Mouse (Mus musculus) embryonic facial prominence, embryonic 11.5 days (tissue): ENCODE results near the gene Ppm1g. TPM values are rescaled to one million over a fixed set of nuclear protein-coding genes. Genes with fewer than 3 reads are reported as not detected.

Experiments used
- ATAC-seq: fragments of 200-750 bp; cut with Nextera tagmentation; replicated peaks from 2 replicates; pipeline ENCODE4 v1.8.0; 2017; ENCODE audit warnings: low read depth; ENCODE audit not compliant: insufficient number of reproducible peaks, low FRiP score, low TSS enrichment
- DNase-seq: peaks from one replicate; pipeline ENCODE4 v3.0.0-alpha.2; 2015; ENCODE audit warnings: low spot score
- H3K27ac ChIP-seq: fragments of 300-500 bp; sonication (generic); replicated peaks from 2 replicates; pipeline ENCODE4 v1.5.1; 2014; ENCODE audit warnings: mild to moderate bottlenecking, low read depth, low read length, control low read depth
- H3K27me3 ChIP-seq: fragments of 300-500 bp; sonication (generic); 2 replicates; pipeline ENCODE4 v1.6.1; 2014; ENCODE audit warnings: mild to moderate bottlenecking, low read length, moderate library complexity, mixed read lengths; ENCODE audit not compliant: control insufficient read depth, insufficient read depth
- H3K36me3 ChIP-seq: fragments of 300-500 bp; sonication (generic); replicated peaks from 2 replicates; pipeline ENCODE4 v1.6.1; 2014; ENCODE audit warnings: low read depth, mild to moderate bottlenecking, low read length, moderate library complexity, mixed read lengths; ENCODE audit not compliant: control insufficient read depth, insufficient read depth
- H3K4me1 ChIP-seq: fragments of 300-500 bp; sonication (generic); 2 replicates; pipeline ENCODE4 v1.6.1; 2014; ENCODE audit warnings: low read length, mixed read lengths; ENCODE audit not compliant: control insufficient read depth, insufficient read depth
- H3K4me2 ChIP-seq: fragments of 300-500 bp; sonication (generic); 2 replicates; pipeline ENCODE4 v1.6.1; 2014; ENCODE audit warnings: low read depth, mild to moderate bottlenecking, control low read depth, low read length, moderate library complexity
- H3K4me3 ChIP-seq: fragments of 300-500 bp; sonication (generic); 2 replicates; pipeline ENCODE4 v1.5.1; 2014; ENCODE audit warnings: low read depth, low read length, control low read depth
- H3K9ac ChIP-seq: fragments of 300-500 bp; sonication (generic); replicated peaks from 2 replicates; pipeline ENCODE4 v1.6.1; 2014; ENCODE audit warnings: mild to moderate bottlenecking, control low read depth, low read length
- H3K9me3 ChIP-seq: fragments of 300-500 bp; sonication (generic); replicated peaks from 2 replicates; pipeline ENCODE4 v1.6.1; 2016; ENCODE audit warnings: mild to moderate bottlenecking, low read length, inconsistent platforms, mixed read lengths; ENCODE audit not compliant: control insufficient read depth
- WGBS: fragments of 180-500 bp; shearing (Covaris S2); extraction: QIAGEN DNeasy Blood & Tissue Kit; methylation state at CpG from one replicate; pipeline ENCODE4 v1.1.7; 2014; 5-methylcytosine and 5-hydroxymethylcytosine counted together
- polyA plus RNA-seq: library from polyadenylated mRNA; unstranded; fragments of >200 nt; fragmentation: Nextera tagmentation; extraction: Ambion mirVana; gene quantifications from 2 replicates; pipeline ENCODE4 v1.2.1, GENCODE M21; 2014

The Ppm1g gene
- polyA plus RNA-seq, 1 experiment from 2014 or later: 142 TPM

DNA sequence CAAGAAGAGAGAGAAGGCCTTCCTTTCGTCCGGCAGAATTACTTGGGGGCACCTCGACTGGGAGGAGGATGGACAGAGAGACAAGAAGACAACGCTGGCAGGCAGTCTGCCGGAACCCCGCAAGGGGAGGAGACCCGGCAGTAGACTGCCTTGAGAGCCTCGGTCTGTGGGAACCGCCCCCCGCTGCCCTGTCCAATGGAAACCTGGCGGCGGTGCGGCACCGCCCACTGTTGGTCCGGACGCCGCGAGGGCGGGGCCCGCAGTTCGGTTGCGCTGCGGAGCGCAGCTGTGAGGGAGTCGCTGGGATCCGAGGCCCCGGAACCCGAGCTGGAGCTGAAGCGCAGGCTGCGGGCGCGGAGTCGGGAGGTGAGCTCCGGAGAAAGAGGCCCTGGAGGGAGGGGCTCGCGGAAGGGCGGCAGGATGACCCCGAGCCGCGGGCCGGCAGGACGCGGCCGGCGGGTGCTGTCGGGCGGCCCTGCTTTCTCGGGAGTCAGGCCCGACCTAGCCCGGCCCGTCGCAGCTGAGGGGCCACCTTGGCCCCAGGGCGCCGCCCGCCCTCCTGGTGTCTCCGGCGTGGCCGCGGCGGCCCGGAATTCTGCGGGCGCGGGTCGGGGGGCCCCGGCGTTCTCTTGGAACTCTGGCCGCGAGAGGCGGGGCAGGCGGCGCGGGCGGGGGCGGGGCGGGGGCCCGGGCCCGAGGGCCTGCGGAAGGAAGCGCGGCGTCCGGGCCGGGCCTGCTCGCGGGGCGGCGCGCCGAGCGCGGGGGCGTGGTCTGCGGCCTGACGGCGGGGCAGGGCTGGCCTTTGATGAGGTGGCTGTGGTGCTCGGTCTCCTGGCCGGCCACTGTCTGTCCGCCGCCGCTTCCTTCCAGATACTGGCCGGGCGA, 20.4 kb upstream of the Ppm1g start, which contains the start of the genes Nrbp1 and Gm9970:
Gene Nrbp1 (plus strand): TSS at position 228 of the 885 bp plus-strand sequence.
Gene Gm9970 (minus strand): TSS at position 596 of the 885 bp plus-strand sequence.
- Histone ChIP-seq H3K4me2 (peak within 1 kb of the TSS; percentile 71), H3K27me3 (no peaks in the 10 kb centered on the region), H3K9me3 (no peaks in the 10 kb centered on the region), H3K36me3 (peaks cover 2% of the 10 kb centered on the region; the same call in 1 of the 2 replicates), H3K27ac (peak within 1 kb of the TSS; percentile 96), H3K9ac (peak within 1 kb of the TSS; percentile 94), H3K4me3 (peak within 1 kb of the TSS; percentile 93), H3K4me1 (no peaks in the 10 kb centered on the region)
- ATAC-seq (peak; percentile 97), DNase-seq (peak; percentile 97)
- WGBS: under 1% methylated on average over 64 of the region's 103 CpGs

DNA sequence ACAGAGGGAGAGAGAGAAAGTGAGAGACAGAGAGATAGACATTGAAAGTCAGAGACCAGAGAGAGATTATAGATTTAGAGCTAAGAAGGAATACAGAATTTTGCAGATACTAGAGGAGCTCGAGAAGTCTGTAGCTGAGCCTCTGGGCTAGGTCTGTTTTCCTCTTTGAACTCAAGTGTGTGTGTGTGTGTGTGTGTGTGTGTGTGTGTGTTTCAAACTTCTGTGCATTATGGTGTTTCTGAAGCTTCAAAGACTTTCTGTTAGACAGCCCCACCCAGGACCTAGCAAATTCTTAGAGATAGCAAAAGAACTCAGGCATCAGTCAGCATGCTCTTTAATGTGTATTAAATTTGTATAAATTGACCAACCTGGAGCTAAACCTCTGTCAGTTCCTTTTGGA, 6.2 kb upstream of the Ppm1g start:
- DNase-seq: no peak
- 65% methylated on average over 1 of the region's 1 CpGs for WGBS
- no peaks in the 10 kb centered on the region for H3K4me1 ChIP-seq
- H3K36me3 ChIP-seq: no peaks in the 10 kb centered on the region
- ATAC-seq: no peak
- H3K27ac ChIP-seq: no peak overlapping the region
- no peaks in the 10 kb centered on the region for H3K9me3 ChIP-seq
- H3K4me3 ChIP-seq: no peak overlapping the region
- H3K4me2 ChIP-seq: no peak overlapping the region
- no peak overlapping the region for H3K9ac ChIP-seq
- no peaks in the 10 kb centered on the region for H3K27me3 ChIP-seq

DNA sequence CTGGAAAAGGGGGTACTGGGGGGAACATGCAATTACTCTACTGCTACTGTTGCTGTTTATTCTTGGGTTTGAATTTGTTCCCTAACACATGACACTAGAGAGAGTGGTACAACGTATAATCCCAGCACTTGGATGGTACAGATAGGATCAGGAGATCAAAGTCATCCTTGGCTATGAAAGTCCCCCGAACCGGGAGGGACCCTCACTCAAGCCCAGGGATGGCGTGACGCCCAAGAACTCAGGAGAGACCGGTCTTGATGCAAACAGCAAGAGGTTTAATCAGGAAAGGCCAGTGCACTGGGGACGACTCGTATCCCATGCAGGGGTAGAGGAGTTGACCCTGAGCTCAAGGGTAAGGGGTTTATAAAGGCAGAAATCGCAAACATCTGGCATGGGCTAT, 2.2 kb upstream of the Ppm1g start:
- no peaks in the 10 kb centered on the region for H3K4me1 ChIP-seq
- H3K4me3 ChIP-seq: no peak overlapping the region
- no peaks in the 10 kb centered on the region for H3K36me3 ChIP-seq
- WGBS: 91% methylated on average over 9 of the region's 9 CpGs
- H3K9ac ChIP-seq: no peak overlapping the region
- no peak for ATAC-seq
- no peak overlapping the region for H3K4me2 ChIP-seq
- H3K9me3 ChIP-seq: no peaks in the 10 kb centered on the region
- H3K27ac ChIP-seq: no peak overlapping the region
- DNase-seq: no peak
- H3K27me3 ChIP-seq: no peaks in the 10 kb centered on the region

DNA sequence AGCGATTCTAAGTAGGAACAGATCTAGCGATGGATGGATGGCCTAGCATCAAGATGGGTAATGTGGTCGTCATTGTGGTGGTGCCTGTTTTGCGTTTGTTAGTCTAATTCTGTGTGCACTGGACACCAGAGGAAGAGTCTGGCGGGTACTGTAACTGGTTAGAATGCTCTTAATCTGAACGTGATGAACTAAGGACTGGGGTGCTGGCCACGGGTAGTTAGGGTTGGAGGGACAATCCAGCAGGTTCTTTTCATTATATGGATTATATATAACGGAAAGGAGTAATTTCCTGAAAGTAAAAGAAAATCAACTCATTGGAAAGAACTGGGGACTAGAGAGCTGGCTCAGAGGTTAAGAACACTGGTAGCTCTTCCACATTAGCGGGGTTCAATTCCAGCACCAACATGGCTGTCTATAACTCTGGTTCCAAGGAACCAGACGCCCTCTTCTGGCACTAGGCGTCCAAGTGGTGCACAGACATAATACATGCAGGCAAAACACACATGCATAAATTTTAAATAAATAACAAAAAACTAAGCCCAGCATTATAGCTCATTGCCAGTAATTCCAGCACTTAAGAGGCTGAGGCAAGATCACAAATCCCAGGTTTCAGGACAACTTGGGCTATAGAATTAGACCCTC, 938 bp upstream of the Ppm1g start:
- peak overlapping the region; percentile 81 for H3K4me3 ChIP-seq
- WGBS: 10% methylated on average over 11 of the region's 11 CpGs
- peak overlapping the region; percentile 90 for H3K9ac ChIP-seq
- peak overlapping the region; percentile 68 for H3K4me2 ChIP-seq
- no peaks in the 10 kb centered on the region for H3K9me3 ChIP-seq
- H3K4me1 ChIP-seq: no peaks in the 10 kb centered on the region
- peak overlapping the region; percentile 91 for H3K27ac ChIP-seq
- DNase-seq: peak; percentile 77
- H3K27me3 ChIP-seq: no peaks in the 10 kb centered on the region
- no peaks in the 10 kb centered on the region for H3K36me3 ChIP-seq
- ATAC-seq: no peak

DNA sequence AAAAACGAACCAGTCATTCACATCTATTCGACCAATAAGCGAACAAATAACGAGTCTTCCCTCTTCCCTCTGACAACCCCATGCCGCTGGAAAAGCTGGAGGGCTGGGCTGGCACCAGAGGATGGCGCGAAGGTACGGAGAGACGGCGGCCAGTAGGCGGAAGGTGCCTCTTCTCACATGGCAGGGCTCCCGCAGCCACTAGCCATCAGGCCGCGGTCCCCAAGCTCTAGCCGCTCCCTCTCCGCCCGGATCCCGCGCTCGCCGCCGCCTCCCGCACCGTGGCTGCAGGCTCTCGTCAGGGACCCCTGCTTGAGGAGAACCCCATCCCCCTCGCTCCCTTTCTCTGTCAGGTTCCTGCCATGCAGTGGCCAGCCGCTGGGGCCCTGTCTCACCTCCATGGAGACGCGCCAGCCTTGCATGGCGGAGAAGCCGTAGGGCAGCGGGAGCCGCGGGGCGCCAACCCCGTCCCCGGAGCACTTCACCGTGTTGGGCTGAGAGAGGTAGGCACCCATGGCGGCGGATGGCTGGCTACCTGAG, 508 bp downstream of the Ppm1g start:
- Histone ChIP-seq H3K27me3 (no peaks in the 10 kb centered on the region), H3K4me1 (no peaks in the 10 kb centered on the region), H3K9ac (peak overlapping the region; percentile 90), H3K4me2 (peak overlapping the region; percentile 68), H3K9me3 (no peaks in the 10 kb centered on the region), H3K36me3 (no peaks in the 10 kb centered on the region), H3K4me3 (peak overlapping the region; percentile 81), H3K27ac (peak overlapping the region; percentile 91)
- ATAC-seq: peak; percentile 83
- WGBS: under 1% methylated on average over 38 of the region's 40 CpGs
- peak; percentile 55 for DNase-seq

DNA sequence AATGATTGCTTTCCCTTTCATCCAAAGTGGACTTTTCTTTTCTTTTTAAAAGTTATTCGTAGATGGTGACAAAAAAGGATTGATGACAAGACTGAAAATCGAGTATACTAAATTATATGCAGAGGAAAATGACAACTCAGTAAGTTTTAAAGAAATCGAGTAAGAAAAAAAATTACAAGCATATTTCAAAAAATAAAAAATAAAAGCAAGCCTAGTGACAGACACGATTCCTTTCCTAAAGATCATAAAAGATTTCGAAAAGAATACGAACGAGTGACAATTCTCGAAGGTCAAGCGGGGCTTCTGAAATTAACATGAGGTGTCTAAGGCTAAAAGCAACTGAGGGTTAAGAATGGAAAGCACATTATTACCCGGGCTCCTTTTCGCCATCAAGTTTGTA, 1.0 kb downstream of the Ppm1g start:
- WGBS: 2% methylated on average over 11 of the region's 11 CpGs
- Histone ChIP-seq H3K4me3 (peak overlapping the region; percentile 81), H3K27ac (no peak overlapping the region)

DNA sequence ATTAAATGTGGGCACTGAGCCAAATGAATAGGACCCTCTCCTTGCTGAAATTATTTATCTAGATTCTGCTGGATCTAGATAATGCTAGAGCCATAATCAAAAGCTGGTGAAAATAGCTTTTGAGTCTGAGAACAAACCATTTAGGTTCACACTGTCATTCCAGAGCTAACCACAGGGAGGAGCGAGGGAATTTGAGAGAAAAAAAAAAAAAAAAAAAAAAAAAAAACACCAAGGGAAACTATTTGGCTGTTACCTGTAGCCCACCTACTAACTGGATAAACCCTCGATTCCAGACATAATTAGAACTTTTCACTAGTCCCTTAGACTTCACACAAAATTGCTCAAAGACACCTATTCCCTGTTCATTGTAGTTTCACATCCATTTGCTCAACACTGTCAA, 1.4 kb downstream of the Ppm1g start:
- H3K36me3 ChIP-seq: no peaks in the 10 kb centered on the region
- no peak overlapping the region for H3K27ac ChIP-seq
- peak overlapping the region; percentile 81 for H3K4me3 ChIP-seq
- H3K27me3 ChIP-seq: no peaks in the 10 kb centered on the region
- H3K4me1 ChIP-seq: no peaks in the 10 kb centered on the region
- peak overlapping the region; percentile 40 for H3K4me2 ChIP-seq
- ATAC-seq (no peak), DNase-seq (peak; percentile 70)
- 4% methylated on average over 2 of the region's 2 CpGs for WGBS
- no peaks in the 10 kb centered on the region for H3K9me3 ChIP-seq
- no peak overlapping the region for H3K9ac ChIP-seq

More for the DNA sequence above, 1.0 kb downstream of the Ppm1g start:
- Histone ChIP-seq H3K9ac (peak overlapping the region; percentile 90), H3K36me3 (no peaks in the 10 kb centered on the region), H3K9me3 (no peaks in the 10 kb centered on the region), H3K4me2 (peak overlapping the region; percentile 68), H3K4me1 (no peaks in the 10 kb centered on the region), H3K27me3 (no peaks in the 10 kb centered on the region)
- ATAC-seq: no peak
- DNase-seq: no peak
